Mouse (Mus musculus) embryo, embryonic 11.5 days (tissue): ENCODE data around the gene Celf5.

Source experiments
- DNase-seq: peaks from one replicate; pipeline ENCODE4 v3.0.0-alpha.2; 2012; ENCODE audit warnings: low read depth, low spot score

The Celf5 gene

DNA sequence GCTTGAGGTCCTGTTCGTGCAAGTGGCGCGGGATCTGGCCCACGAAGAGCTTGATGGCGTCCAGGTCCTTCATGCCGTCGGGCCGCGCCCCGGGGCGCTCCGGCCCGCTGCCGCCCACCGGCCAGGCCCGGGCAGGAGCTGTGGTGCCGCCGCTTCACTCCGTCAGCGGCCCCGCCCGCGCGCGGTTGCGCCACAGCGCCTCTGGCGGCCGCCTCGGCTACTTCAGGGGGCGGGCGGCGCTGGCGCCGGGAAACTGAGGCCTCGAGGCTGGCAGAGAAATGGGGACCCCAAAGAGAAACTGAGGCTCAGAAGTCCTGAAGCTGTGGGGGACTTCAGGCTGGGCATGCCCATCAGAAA, at the start of gene Celf5:
Gene Celf5, minus strand, starts transcription at position 177 of the 357 bp plus-strand sequence.
- DNase-seq: no peak

DNA sequence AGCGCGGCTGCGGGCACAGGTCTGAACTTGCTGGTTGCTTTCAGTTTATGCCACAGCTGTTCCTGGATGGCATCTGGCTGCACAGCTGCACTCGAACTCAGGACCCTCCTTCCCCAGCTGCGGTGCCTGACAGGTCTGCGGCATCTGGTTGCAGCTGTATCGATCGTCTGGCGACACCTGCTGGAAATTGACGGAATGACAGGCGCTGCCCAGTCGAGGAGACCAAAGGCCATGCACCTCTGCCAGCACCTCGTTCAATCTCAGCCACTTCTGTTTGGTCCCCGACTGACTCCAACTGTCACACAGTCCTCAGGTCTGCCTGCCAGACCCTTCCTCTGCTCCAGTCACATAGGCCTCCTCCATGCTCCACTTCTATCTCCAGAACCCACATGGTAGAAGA, 44.3 kb upstream of the Celf5 start:
- peak; percentile 39 for DNase-seq

- no peak for DNase-seq
Measured at GRCm38 (mm10) chr10:81525017-81525694, 42.6 kb upstream of the Celf5 start.

DNA sequence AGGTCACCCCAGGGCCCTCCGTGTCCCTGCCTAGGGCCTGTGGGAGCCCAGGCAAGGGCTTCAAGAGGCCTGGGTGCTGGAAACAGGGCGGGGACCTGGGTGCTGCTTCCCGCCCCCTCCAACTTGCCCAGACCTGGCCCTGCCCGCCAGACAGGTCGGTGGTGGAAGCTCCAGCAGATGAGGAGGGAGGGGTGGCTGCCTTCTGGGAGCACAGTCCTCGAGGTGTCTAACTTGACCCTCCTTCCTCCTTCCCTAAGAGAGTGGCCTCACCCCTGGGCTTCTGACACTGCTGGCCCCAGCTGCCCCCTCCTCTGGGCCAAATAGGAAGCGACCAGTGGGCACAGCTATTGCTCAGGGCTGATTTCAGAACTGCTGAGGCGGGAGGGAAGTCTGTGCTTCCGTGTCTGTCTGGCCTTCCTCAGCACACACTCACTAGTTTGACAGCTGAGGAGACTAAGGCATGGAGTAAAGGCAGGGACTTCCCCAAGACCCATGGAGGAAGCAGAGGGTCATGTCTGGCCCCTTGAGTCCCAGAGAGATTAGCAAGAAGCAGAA, 41.6 kb upstream of the Celf5 start, which contains the start of gene Gna15:
Gene Gna15, minus strand, starts transcription at position 175 of the 555 bp plus-strand sequence.
- no peak for DNase-seq

GRCm38 (mm10) chr10:81523570-81523969, 41.1 kb upstream of the Celf5 start:
- no peak for DNase-seq

DNA sequence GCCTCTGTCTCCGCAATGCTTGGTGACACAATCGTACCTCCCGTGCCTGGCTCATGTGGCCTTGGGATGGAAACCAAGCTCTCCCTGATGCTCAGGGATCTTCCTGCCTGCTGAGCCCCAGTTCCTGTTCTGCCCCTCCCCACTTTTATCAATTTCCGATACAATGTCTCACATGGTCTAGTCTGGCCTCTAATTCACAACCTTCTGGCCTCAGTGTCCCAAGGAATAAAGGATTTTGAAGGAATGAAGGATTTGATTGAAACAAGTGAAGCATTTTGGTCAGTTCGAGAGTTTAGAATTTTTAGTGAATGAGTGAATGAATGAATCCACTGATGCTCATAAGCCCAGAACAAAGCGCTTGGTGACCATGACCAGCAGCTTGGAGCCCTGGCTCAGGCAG, 40.6 kb upstream of the Celf5 start:
- DNase-seq: no peak

DNA sequence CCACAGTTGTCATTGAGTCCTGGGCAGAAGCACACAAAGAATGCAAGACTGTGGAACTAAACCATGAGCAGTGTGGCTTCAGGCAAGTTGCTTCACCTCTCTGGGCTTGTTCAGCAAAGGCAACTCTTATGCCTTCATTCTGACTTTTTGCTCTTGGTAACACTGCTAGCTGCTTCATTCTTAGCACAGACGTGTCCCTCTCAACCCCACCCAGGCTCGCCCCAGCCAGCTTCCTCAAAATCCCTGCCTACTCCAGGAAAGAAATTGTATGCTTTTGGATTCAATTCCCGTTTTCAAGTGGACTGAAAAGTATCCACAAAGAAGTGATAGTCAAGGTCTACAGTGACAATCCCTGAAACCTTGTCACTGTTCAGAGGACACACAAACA, 37.5 kb upstream of the Celf5 start:
- DNase-seq: no peak

- DNase-seq: no peak
Measured at GRCm38 (mm10) chr10:81519227-81519977, 36.9 kb upstream of the Celf5 start.

DNA sequence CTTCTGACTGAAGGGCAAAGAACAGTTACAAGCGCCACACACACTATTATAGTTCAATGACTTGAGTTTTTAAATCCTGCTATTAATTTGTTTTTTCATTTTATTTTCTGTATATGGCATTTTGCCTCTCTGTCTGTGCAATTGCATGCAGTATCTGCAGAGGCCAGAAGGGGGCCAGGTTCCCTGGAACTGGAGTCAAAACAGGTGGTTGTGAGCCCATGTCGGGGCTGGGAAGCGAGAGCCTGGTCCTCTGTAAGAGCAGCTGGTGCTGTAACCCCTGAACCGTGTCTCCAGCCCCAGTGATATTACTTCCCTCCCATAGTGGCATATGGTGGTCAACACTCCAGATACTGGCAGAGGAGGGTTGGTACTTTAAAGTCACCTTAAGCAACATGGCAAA, 36.0 kb upstream of the Celf5 start:
- DNase-seq: peak; percentile 49

- DNase-seq: no peak
Measured at GRCm38 (mm10) chr10:81517227-81517626, 34.7 kb upstream of the Celf5 start.

DNA sequence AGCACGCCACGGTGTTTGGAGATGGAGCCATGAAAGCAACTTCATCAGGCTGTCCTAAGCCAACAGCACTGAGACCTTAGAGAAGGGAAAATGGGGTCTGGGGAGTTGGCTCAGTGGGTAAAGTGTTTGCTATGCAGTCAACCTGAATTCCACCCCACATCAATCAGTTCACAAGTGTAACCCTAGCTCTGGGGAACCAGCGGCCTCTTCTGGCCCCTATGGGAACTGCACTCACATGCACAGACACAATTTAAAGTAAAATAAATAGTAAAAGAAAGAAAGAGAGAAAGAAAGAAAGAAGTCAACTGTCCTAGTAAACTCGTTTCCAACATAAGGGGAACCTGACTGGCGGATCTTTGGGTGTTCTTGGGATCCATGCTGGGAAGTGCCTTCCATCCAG, 31.3 kb upstream of the Celf5 start:
- DNase-seq: no peak

- DNase-seq: no peak
Measured at GRCm38 (mm10) chr10:81510246-81510810, 27.8 kb upstream of the Celf5 start.

GRCm38 (mm10) chr10:81507691-81508489, 25.4 kb upstream of the Celf5 start:
- DNase-seq: no peak

- no peak for DNase-seq
Measured at GRCm38 (mm10) chr10:81507095-81507494, 24.6 kb upstream of the Celf5 start.

- no peak for DNase-seq
Measured at GRCm38 (mm10) chr10:81505016-81505664, 22.6 kb upstream of the Celf5 start.

- peak; percentile 66 for DNase-seq
Measured at GRCm38 (mm10) chr10:81502658-81503057, 20.1 kb upstream of the Celf5 start.

DNA sequence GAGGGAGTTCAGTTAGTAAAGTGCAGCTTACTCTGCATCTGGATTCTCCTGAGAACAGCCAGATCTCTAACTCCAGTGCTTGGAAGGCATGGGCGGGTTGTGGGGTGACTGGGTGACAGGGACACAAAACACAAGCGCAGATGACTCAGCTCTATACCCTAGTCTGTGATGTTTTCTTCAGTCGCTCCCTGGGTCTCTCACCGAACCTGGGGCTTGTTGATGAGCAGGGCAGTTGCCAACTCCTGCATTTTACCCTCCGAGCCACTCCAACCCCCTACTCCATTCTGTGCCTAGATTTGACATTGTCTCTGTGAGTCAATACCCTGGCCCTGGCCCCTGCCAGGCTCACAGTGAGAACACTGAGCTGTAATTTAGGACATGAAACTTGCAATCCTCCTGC, 19.4 kb upstream of the Celf5 start:
- no peak for DNase-seq

DNA sequence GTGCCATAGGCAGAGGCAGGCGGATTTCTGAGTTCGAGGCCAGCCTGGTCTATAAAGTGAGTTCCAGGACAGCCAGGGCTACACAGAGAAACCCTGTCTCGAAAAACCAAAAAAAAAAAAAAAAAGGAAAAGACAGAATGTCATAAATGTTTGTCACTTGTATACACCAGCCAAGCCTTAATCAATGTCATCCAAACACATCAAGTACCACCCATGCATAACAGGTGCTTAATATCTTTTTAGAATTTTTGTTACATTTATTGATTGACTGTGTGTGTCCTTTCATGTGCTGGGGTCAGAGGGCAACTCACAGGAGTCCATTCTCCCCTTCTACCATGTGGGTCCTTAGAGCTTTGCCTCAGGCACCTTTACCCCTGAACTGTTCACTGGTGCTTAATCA, 17.5 kb upstream of the Celf5 start, which contains the start of gene S1pr4:
Gene S1pr4, minus strand, starts transcription at position 101 of the 400 bp plus-strand sequence.
- no peak for DNase-seq

GRCm38 (mm10) chr10:81499250-81499901, 16.9 kb upstream of the Celf5 start:
- DNase-seq: no peak
